In the genomic region with DNA sequence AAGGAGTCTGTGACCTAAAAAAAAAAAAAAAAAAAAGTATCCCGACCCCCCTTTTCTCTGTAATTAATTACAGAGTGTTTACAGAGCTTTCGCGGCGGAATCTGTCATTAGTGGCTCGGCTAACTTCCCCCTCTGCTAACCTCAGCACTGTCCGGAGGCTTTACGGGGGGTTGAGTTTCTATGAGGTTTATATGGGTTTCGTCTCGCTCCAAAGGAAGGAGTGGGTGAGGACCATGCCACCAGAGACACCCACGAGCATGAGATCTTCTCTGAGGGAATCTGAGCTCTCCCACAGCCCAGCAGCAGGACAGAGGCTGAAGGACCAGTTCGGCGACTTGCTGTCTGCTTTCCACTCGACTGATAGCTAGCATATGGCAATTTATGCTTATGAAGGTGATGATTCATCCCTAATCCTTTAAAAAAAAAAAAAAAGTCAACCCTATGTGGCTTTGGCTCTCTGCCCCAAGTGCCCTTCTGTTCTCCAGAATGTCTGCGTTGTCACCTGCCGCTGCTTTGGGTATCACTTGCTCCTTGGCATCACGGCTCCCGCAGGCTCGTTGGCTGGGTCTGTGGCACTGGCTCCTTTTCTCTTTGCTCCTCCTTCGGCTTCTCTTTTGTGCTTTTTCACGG, we compare ENCODE assay signal across 8 mouse cellular contexts. TPM values are rescaled to one million over a fixed set of nuclear protein-coding genes. Genes with fewer than 3 reads are reported as not detected.
DNase-seq lines count a peak whose midpoint lies in the region; ATAC-seq lines count a peak whose summit lies in the region.

No protein-coding gene starts in this region.

- no peaks in the 10 kb centered on the region for H3K9me3 ChIP-seq in heart, embryonic 14.5 days (ENCODE audit: control insufficient read depth, low read length)
- H3K9me3 ChIP-seq in liver, embryonic 16.5 days (replicated peaks; ENCODE audit: control insufficient read depth, low read length) = no peaks in the 10 kb centered on the region

- H3K36me3 ChIP-seq in heart, embryonic 14.5 days (ENCODE audit: control insufficient read depth, insufficient read depth, low read length) = no peaks in the 10 kb centered on the region
- no peaks in the 10 kb centered on the region for H3K36me3 ChIP-seq in liver, embryonic 16.5 days (ENCODE audit: control insufficient read depth, insufficient read depth)

- peak overlapping the region; percentile 5; the same call in 1 of the 2 replicates for H3K9ac ChIP-seq in heart, embryonic 14.5 days (ENCODE audit: low read length)
- H3K9ac ChIP-seq in liver, embryonic 16.5 days (ENCODE audit: low read depth, low read length) = no peak overlapping the region

- H3K4me3 ChIP-seq in heart, embryonic 14.5 days (ENCODE audit: control insufficient read depth in 1 of 2, insufficient read depth in 1 of 2, low read depth in 1 of 2, low read length in 2 of 2) = peak overlapping the region in 1 of 2 experiments; percentile 11; a peak in 2 of 4 replicates
- H3K4me3 ChIP-seq in liver, embryonic 16.5 days (ENCODE audit: low read depth, low read length) = 0 out of 2 replicates have a peak overlapping the region, but pooled peaks have one; percentile 1

- peak overlapping the region; percentile 56 for H3K4me2 ChIP-seq in heart, embryonic 14.5 days (ENCODE audit: low read length)
- peak overlapping the region; percentile 33 for H3K4me2 ChIP-seq in liver, embryonic 16.5 days (ENCODE audit: low read depth, low read length)

- H3K27me3 ChIP-seq in heart, embryonic 14.5 days (ENCODE audit: control insufficient read depth, insufficient read depth, low read length) = no peaks in the 10 kb centered on the region
- peaks cover 17% of the 10 kb centered on the region for H3K27me3 ChIP-seq in liver, embryonic 16.5 days (ENCODE audit: control insufficient read depth, insufficient read depth, low read depth, low read length)

- intact Hi-C loops in heart, postnatal 36 days (cut with DNase I) = no loop called here

- WGBS in heart, embryonic 14.5 days = 26% methylated on average over 20 of the region's 20 CpGs
- WGBS in liver, embryonic 16.5 days (ENCODE audit: insufficient replicate concordance) = 8% methylated on average over 20 of the region's 20 CpGs

- no peak overlapping the region for H3K27ac ChIP-seq in heart, embryonic 14.5 days (replicated peaks in 1 of 2; ENCODE audit: control insufficient read depth in 1 of 2, insufficient read depth in 1 of 2, low read depth in 2 of 2, low read length in 2 of 2)
- no peak overlapping the region for H3K27ac ChIP-seq in liver, embryonic 16.5 days (ENCODE audit: low read length)

- no peak for ATAC-seq in heart, embryonic 14.5 days (ENCODE audit: insufficient number of reproducible peaks, insufficient read depth, low FRiP score, low read depth)
- peak; percentile 79 for ATAC-seq in cerebellum, adult (ENCODE audit: insufficient number of reproducible peaks, low FRiP score, low TSS enrichment)
- ATAC-seq in liver, embryonic 16.5 days (ENCODE audit: low read depth) = no peak

- DNase-seq in heart, postnatal 36 days = no peak
- peak; percentile 50 for DNase-seq in 3134 (ENCODE audit: extremely low read depth, insufficient read length, low spot score)
- peak; percentile 20 to 31 for DNase-seq in frontal cortex, postnatal 36 days (ENCODE audit: low spot score in 2 of 2)
- peak; percentile 7 for DNase-seq in right cerebral cortex, postnatal 4 days
- no peak for DNase-seq in kidney, adult 11 months

- H3K4me1 ChIP-seq in heart, embryonic 14.5 days (ENCODE audit: control insufficient read depth in 2 of 2, insufficient read depth in 2 of 2, low read length in 2 of 2) = peaks cover 2 to 7% of the 10 kb centered on the region in 2 experiments; a peak in 3 of 4 replicates
- H3K4me1 ChIP-seq in liver, embryonic 16.5 days (ENCODE audit: control insufficient read depth, low read depth, low read length) = no peaks in the 10 kb centered on the region

RNA-seq across cellular contexts. Expression of gene Jarid2, which starts 55.8 kb away (rescaled TPM):
- polyA plus RNA-seq in heart, embryonic 14.5 days (2014; fragmentation: Nextera tagmentation; extraction: Ambion mirVana) = 16.4 and 17.4 TPM in 2 replicates
- 10 to 100 TPM; 24.5 to 32.7 TPM for total RNA-seq in heart, postnatal 36 days (2021)
- 10.8 and 12.2 TPM in 2 replicates for polyA plus RNA-seq in liver, embryonic 16.5 days (2015; fragmentation: Nextera tagmentation; extraction: Ambion mirVana)

Comparison
In these comparisons a context has a peak if more than half of its experiments do, and no peak if none do; other contexts are left out.
1. DNase-seq: peak in 3134 (single experiment), frontal cortex, postnatal 36 days (2 of 2) and right cerebral cortex, postnatal 4 days (single experiment); none in heart, postnatal 36 days (0 of 2) and kidney, adult 11 months (single experiment).